Mouse (Mus musculus) limb, embryonic 13.5 days (tissue): ENCODE measurements around the gene Lrsam1. TPM values are rescaled to one million over a fixed set of nuclear protein-coding genes. Genes with fewer than 3 reads are reported as not detected.

Experiments
- ATAC-seq: fragments of 200-750 bp; cut with Nextera tagmentation; 2 replicates; pipeline ENCODE4 v1.8.0; 2017; ENCODE audit warnings: low read depth, moderate number of reproducible peaks, moderate TSS enrichment; ENCODE audit not compliant: low FRiP score
- H3K27ac ChIP-seq: fragments of 300-500 bp; sonication (generic); 2 replicates; pipeline ENCODE4 v1.5.1; 2015; ENCODE audit warnings: inconsistent platforms, mild to moderate bottlenecking, moderate library complexity
- H3K27me3 ChIP-seq: fragments of 300-500 bp; sonication (generic); 2 replicates; pipeline ENCODE4 v1.6.1; 2015; ENCODE audit warnings: mild to moderate bottlenecking, inconsistent platforms
- H3K36me3 ChIP-seq: fragments of 300-500 bp; sonication (generic); 2 replicates; pipeline ENCODE4 v1.6.1; 2015; ENCODE audit warnings: inconsistent platforms, mild to moderate bottlenecking, moderate library complexity
- H3K4me1 ChIP-seq: fragments of 300-500 bp; sonication (generic); 2 replicates; pipeline ENCODE4 v1.6.1; 2015; ENCODE audit warnings: inconsistent platforms
- H3K4me2 ChIP-seq: fragments of 300-500 bp; sonication (generic); replicated peaks from 2 replicates; pipeline ENCODE4 v1.6.1; 2015; ENCODE audit warnings: inconsistent platforms, mild to moderate bottlenecking, moderate library complexity
- H3K4me3 ChIP-seq: fragments of 300-500 bp; sonication (generic); 2 replicates; pipeline ENCODE4 v1.5.1; 2015; ENCODE audit warnings: moderate library complexity, mild to moderate bottlenecking, inconsistent platforms
- H3K9ac ChIP-seq: fragments of 300-500 bp; sonication (generic); 2 replicates; pipeline ENCODE4 v1.6.1; 2015; ENCODE audit warnings: mild to moderate bottlenecking, inconsistent platforms
- H3K9me3 ChIP-seq: fragments of 300-500 bp; sonication (generic); 2 replicates; pipeline ENCODE4 v1.6.1; 2016; ENCODE audit warnings: inconsistent platforms
- WGBS: fragments of 180-500 bp; shearing (Covaris S2); methylation state at CpG from one replicate; pipeline ENCODE4 v1.1.7; 2015; 5-methylcytosine and 5-hydroxymethylcytosine counted together
- polyA plus RNA-seq: library from polyadenylated mRNA; unstranded; fragments of >200 nt; fragmentation: Nextera tagmentation; extraction: Ambion mirVana; gene quantifications from 2 replicates; pipeline ENCODE4 v1.2.1, GENCODE M21; 2015

Gene Lrsam1
- polyA plus RNA-seq, 1 experiment from 2014 or later, result 13.9 TPM

- Histone ChIP-seq H3K36me3 (peaks cover 82% of the 10 kb centered on the region), H3K4me1 (no peaks in the 10 kb centered on the region), H3K9ac (no peak overlapping the region), H3K4me2 (no peak overlapping the region), H3K27ac (no peak overlapping the region), H3K9me3 (no peaks in the 10 kb centered on the region), H3K27me3 (no peaks in the 10 kb centered on the region), H3K4me3 (no peak overlapping the region)
- no peak for ATAC-seq
- 86% methylated on average over 5 of the region's 5 CpGs for WGBS
These were observed 22.7 kb downstream of the Lrsam1 start for GRCm38 (mm10) chr2:32938741-32939140.

GRCm38 (mm10) chr2:32931730-32932129 is 29.7 kb downstream of the Lrsam1 start:
- no peak for ATAC-seq
- Histone ChIP-seq H3K9ac (no peak overlapping the region), H3K36me3 (peaks cover 62% of the 10 kb centered on the region)

DNA sequence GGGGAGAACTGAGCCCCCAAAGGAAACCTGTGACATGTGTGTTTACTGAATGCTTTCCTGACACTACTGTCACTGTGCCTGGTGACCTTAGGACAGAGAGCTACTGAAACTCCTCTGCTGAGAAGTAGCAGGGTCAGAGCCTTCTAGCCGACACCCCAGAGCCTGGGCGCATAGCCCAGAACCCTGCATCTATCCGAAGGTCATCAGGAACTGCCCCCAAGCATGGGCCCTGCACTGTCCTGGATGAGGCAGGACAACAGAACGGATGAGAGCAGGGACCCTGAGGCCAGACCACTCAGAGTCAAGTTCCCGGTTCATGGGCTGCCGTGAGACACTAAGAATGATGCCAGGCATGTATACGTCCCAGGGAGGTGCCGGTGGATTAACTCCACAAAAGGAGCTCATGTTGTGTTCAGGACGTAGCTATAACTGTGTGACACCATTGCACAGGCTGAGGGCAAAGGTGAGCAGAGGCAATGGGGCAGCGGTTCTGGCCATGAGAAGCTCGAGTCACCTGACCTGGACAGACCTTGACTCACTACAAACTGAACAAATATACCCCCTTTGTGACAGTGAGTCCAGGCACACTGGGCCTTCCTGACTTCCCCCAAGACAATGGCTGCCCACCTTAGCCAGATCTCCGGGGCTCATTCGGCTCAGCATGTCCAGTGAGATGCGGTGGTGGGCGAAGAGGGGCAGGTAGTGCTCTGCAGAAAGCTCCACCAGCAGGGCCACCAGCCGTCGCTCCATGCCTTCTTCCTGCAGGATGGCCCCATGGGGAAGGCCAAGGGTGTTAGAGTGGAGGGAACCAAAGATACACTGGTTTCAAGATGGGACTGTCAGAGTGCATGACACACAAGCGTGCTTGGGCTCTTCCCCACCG is 32.2 kb downstream of the Lrsam1 start:
- Histone ChIP-seq H3K36me3 (peaks cover 67% of the 10 kb centered on the region), H3K9me3 (no peaks in the 10 kb centered on the region)
- ATAC-seq, result no peak

More at GRCm38 (mm10) chr2:32931730-32932129, 29.7 kb downstream of the Lrsam1 start:
- Histone ChIP-seq H3K27ac (no peak overlapping the region), H3K4me1 (0 out of 2 replicates have a peak, but pooled peaks cover 5% of the 10 kb centered on the region), H3K4me2 (no peak overlapping the region), H3K9me3 (no peaks in the 10 kb centered on the region), H3K4me3 (no peak overlapping the region), H3K27me3 (no peaks in the 10 kb centered on the region)
- 79% methylated on average over 7 of the region's 7 CpGs for WGBS

GRCm38 (mm10) chr2:32928235-32928946 is 33.0 kb downstream of the Lrsam1 start:
- Histone ChIP-seq H3K4me3 (no peak overlapping the region), H3K9me3 (no peaks in the 10 kb centered on the region), H3K36me3 (peaks cover 69% of the 10 kb centered on the region), H3K27me3 (no peaks in the 10 kb centered on the region), H3K27ac (no peak overlapping the region), H3K4me2 (no peak overlapping the region), H3K4me1 (0 out of 2 replicates have a peak, but pooled peaks cover 5% of the 10 kb centered on the region), H3K9ac (0 out of 2 replicates have a peak overlapping the region, but pooled peaks have one; percentile 13)
- peak; percentile 48; the same call in 1 of the 2 replicates for ATAC-seq
- WGBS, result 27% methylated on average over 10 of the region's 10 CpGs

More for the DNA sequence above, 32.2 kb downstream of the Lrsam1 start:
- Histone ChIP-seq H3K4me1 (0 out of 2 replicates have a peak, but pooled peaks cover 5% of the 10 kb centered on the region), H3K27ac (no peak overlapping the region), H3K9ac (no peak overlapping the region), H3K4me2 (no peak overlapping the region), H3K4me3 (no peak overlapping the region), H3K27me3 (no peaks in the 10 kb centered on the region)
- 89% methylated on average over 19 of the region's 19 CpGs for WGBS

DNA sequence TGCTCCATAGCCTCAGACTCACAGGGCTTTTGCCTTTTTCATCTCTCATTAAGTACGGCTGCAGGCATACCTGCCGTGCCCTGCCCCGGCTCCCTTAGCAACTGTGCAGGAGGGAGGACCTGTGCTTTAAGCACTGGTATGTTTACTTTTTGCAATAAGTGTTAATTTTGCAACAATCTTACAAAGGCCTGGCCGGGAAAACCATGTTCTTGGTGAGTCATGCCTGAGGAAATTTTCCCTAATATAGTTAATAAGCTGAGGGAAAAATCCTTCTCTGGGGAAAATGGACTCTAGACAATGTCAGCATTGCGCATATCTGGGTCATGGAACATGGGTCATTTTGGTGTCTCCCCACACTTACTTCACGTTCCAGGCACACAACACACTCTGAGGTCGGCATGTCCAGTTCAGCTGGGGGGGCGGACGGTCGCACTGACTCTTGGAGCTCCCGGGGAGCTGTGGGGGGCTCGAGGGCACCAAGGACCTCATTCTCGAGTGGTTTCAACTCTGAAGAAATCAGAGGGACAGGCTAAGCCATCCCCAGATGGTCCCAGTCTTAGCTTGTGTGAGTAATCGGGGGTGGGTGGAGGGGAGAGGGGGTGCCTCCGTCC is 33.7 kb downstream of the Lrsam1 start:
- Histone ChIP-seq H3K36me3 (peaks cover 69% of the 10 kb centered on the region), H3K9ac (0 out of 2 replicates have a peak overlapping the region, but pooled peaks have one; percentile 13), H3K4me3 (no peak overlapping the region), H3K4me1 (0 out of 2 replicates have a peak, but pooled peaks cover 5% of the 10 kb centered on the region), H3K27me3 (no peaks in the 10 kb centered on the region), H3K4me2 (no peak overlapping the region), H3K27ac (no peak overlapping the region), H3K9me3 (no peaks in the 10 kb centered on the region)
- 70% methylated on average over 15 of the region's 15 CpGs for WGBS
- ATAC-seq, result no peak

- peaks cover 74% of the 10 kb centered on the region for H3K36me3 ChIP-seq
- H3K27me3 ChIP-seq, result no peaks in the 10 kb centered on the region
- 91% methylated on average over 12 of the region's 12 CpGs for WGBS
- H3K4me1 ChIP-seq, result 0 out of 2 replicates have a peak, but pooled peaks cover 5% of the 10 kb centered on the region
- no peak; the same call in 1 of the 2 replicates for ATAC-seq
- no peaks in the 10 kb centered on the region for H3K9me3 ChIP-seq
- H3K4me3 ChIP-seq, result no peak overlapping the region
- no peak overlapping the region for H3K9ac ChIP-seq
- H3K27ac ChIP-seq, result no peak overlapping the region
- H3K4me2 ChIP-seq, result no peak overlapping the region
These were observed 34.9 kb downstream of the Lrsam1 start for GRCm38 (mm10) chr2:32926330-32927075.

DNA sequence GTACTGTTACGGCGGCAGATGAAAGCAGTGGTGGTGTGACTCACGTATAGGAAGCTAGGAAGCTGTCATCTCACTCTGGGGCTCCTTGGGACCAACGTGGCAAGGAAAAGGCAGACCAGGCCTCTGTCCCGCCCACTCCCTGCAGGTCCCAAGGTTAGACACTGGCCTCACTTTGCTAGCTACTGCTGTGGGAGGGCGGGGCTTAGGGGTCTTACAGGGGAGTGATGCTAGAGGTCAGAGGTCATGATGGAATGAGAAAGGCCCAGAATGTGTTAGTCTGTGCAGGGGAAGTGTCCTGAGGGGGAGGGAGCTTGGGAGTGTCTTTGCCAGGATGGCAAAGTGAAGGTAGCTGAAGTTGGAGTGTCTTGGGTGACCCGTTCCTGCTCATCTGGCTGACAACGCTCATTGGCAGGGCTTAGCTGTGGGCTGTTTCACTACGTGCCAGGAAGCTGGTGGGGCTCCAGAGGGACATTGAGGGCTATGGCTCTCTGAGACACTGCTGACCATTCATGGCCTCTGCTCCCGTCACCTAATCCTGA is 37.0 kb downstream of the Lrsam1 start:
- Histone ChIP-seq H3K4me1 (0 out of 2 replicates have a peak, but pooled peaks cover 5% of the 10 kb centered on the region), H3K27me3 (no peaks in the 10 kb centered on the region), H3K9me3 (no peaks in the 10 kb centered on the region), H3K4me3 (no peak overlapping the region), H3K27ac (no peak overlapping the region), H3K36me3 (peaks cover 87% of the 10 kb centered on the region), H3K4me2 (no peak overlapping the region), H3K9ac (no peak overlapping the region)
- no peak for ATAC-seq
- 74% methylated on average over 10 of the region's 10 CpGs for WGBS

GRCm38 (mm10) chr2:32923551-32924250 is 37.7 kb downstream of the Lrsam1 start:
- peaks cover 87% of the 10 kb centered on the region for H3K36me3 ChIP-seq
- H3K9ac ChIP-seq, result no peak overlapping the region
- 93% methylated on average over 24 of the region's 24 CpGs for WGBS
- H3K27me3 ChIP-seq, result no peaks in the 10 kb centered on the region
- no peak for ATAC-seq
- no peak overlapping the region for H3K4me2 ChIP-seq
- H3K27ac ChIP-seq, result no peak overlapping the region
- peaks cover 7% of the 10 kb centered on the region; the same call in 1 of the 2 replicates for H3K4me1 ChIP-seq
- no peaks in the 10 kb centered on the region for H3K9me3 ChIP-seq
- H3K4me3 ChIP-seq, result no peak overlapping the region

GRCm38 (mm10) chr2:32922564-32922963 is 38.9 kb downstream of the Lrsam1 start:
- no peak for ATAC-seq
- H3K27me3 ChIP-seq, result no peaks in the 10 kb centered on the region
- H3K27ac ChIP-seq, result no peak overlapping the region
- peaks cover 14% of the 10 kb centered on the region for H3K4me1 ChIP-seq
- H3K36me3 ChIP-seq, result peaks cover 88% of the 10 kb centered on the region
- no peaks in the 10 kb centered on the region for H3K9me3 ChIP-seq
- no peak overlapping the region for H3K4me3 ChIP-seq
- WGBS, result 82% methylated on average over 13 of the region's 13 CpGs
- no peak overlapping the region for H3K4me2 ChIP-seq
- no peak overlapping the region; the same call in 1 of the 2 replicates for H3K9ac ChIP-seq

- WGBS, result 87% methylated on average over 15 of the region's 15 CpGs
- Histone ChIP-seq H3K27me3 (no peaks in the 10 kb centered on the region), H3K36me3 (peaks cover 87% of the 10 kb centered on the region)
These were observed 39.5 kb downstream of the Lrsam1 start for GRCm38 (mm10) chr2:32921801-32922380.

More at GRCm38 (mm10) chr2:32921801-32922380, 39.5 kb downstream of the Lrsam1 start:
- Histone ChIP-seq H3K4me3 (no peak overlapping the region), H3K4me1 (peaks cover 16% of the 10 kb centered on the region), H3K9ac (no peak overlapping the region), H3K4me2 (no peak overlapping the region), H3K27ac (no peak overlapping the region), H3K9me3 (no peaks in the 10 kb centered on the region)
- no peak for ATAC-seq
